32 mouse cellular contexts compared by ENCODE assay signal in the genomic region with DNA sequence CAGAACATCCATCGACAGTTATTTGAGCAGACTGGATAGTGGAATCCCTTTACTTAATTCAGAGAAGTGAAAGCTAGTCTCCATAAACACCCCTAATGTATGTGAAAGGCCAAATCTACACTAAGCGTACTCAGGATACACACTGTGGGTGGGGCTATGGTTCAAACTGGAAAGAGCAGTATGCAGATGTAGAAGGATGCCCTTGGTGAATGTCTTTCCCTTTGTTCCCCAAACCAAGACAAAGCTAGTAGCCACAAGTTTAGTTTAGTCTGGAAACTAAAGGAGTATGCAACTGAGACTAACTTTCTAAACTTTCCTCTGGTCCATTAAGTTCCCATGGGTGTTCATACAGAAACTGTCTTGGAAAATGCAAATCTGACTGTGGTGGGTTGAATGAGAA. TPM values are rescaled to one million over a fixed set of nuclear protein-coding genes. Genes with fewer than 3 reads are reported as not detected.
"Had no signal": no experiment of that assay in that cellular context is flagged by ENCODE, and none has a peak within 500 bp of the region (broad histone marks: within the 10 kb centered on the region; RNA-seq: fewer than 3 reads in every experiment).

No protein-coding gene starts in this region.

- H3K4me1 ChIP-seq: hindbrain, embryonic 13.5 days; hindbrain, embryonic 15.5 days; liver, embryonic 12.5 days had no signal

- H3K4me2 ChIP-seq: heart, embryonic 11.5 days; heart, embryonic 13.5 days; heart, embryonic 15.5 days; hindbrain, embryonic 13.5 days; hindbrain, embryonic 15.5 days; kidney, embryonic 15.5 days; limb, embryonic 13.5 days; limb, embryonic 15.5 days; liver, embryonic 12.5 days had no signal

- H3K27ac ChIP-seq: heart, adult 2 months; heart, embryonic 15.5 days; hindbrain, embryonic 13.5 days; hindbrain, embryonic 15.5 days; hindbrain, postnatal 0 days; kidney, embryonic 15.5 days; limb, embryonic 13.5 days; limb, embryonic 15.5 days; liver, embryonic 12.5 days; liver, embryonic 14.5 days had no signal

- H3K9ac ChIP-seq: heart, embryonic 13.5 days; heart, embryonic 15.5 days; hindbrain, embryonic 13.5 days; hindbrain, embryonic 15.5 days; kidney, embryonic 15.5 days; limb, embryonic 13.5 days; limb, embryonic 15.5 days; liver, embryonic 12.5 days; liver, embryonic 14.5 days had no signal

- DNase-seq: gastrocnemius, postnatal 14 days; gastrocnemius, postnatal 36 days; heart, adult 11 months; heart, adult 2 months; heart, postnatal 14 days; heart, postnatal 36 days; kidney, adult 11 months; kidney, adult 2 months; kidney, adult 9 months; kidney, postnatal 10 days; kidney, postnatal 25 days; layer of hippocampus, adult 9-11 months; layer of hippocampus, postnatal 36 days; left cerebral cortex, postnatal 4 days had no signal

- H3K36me3 ChIP-seq: heart, embryonic 15.5 days; hindbrain, embryonic 13.5 days; hindbrain, embryonic 15.5 days; kidney, embryonic 15.5 days; limb, embryonic 13.5 days; limb, embryonic 15.5 days had no signal

- H3K27me3 ChIP-seq: heart, embryonic 13.5 days; heart, embryonic 15.5 days; hindbrain, embryonic 13.5 days; hindbrain, embryonic 15.5 days; limb, embryonic 13.5 days; limb, embryonic 15.5 days; liver, embryonic 12.5 days had no signal

- H3K4me3 ChIP-seq: heart, adult 2 months; heart, embryonic 13.5 days; heart, embryonic 15.5 days; hindbrain, embryonic 13.5 days; hindbrain, embryonic 15.5 days; kidney, embryonic 15.5 days; limb, embryonic 13.5 days; limb, embryonic 15.5 days; liver, embryonic 12.5 days had no signal

- ATAC-seq: hindbrain, postnatal 0 days; liver, embryonic 12.5 days had no signal

- H3K9me3 ChIP-seq: heart, embryonic 15.5 days; hindbrain, embryonic 13.5 days; hindbrain, embryonic 15.5 days; kidney, embryonic 15.5 days; limb, embryonic 15.5 days; liver, embryonic 12.5 days had no signal

RNA-seq across cellular contexts. Expression of a gene that starts 45.5 kb away (rescaled TPM):
- polyA plus RNA-seq: gonadal fat pad, adult 2 months; heart, adult 2 months; heart, embryonic 11.5 days; heart, embryonic 13.5 days; heart, embryonic 15.5 days; heart, postnatal 0 days; hindbrain, embryonic 11.5 days; hindbrain, embryonic 13.5 days; hindbrain, embryonic 15.5 days; hindbrain, postnatal 0 days; kidney, adult 2 months; kidney, embryonic 15.5 days; large intestine, adult 2 months; limb, embryonic 11.5 days; limb, embryonic 13.5 days; limb, embryonic 15.5 days; liver, adult 2 months; liver, embryonic 12.5 days; liver, embryonic 14.5 days; liver, embryonic 16.5 days had no signal
